Mouse (Mus musculus): ENCODE results near the gene Afg1l.

- TF ChIP-seq POLR2A (IDR thresholded peaks at IDR 0.05; ENCODE audit: insufficient read depth, low read depth, low read length) (no peak), CTCF (IDR thresholded peaks at IDR 0.05) (no peak), EP300 (IDR thresholded peaks at IDR 0.05; ENCODE audit: insufficient read depth, low read depth, low read length) (no peak)
Measured at GRCm38 (mm10) chr10:42523556-42524162, 45.3 kb upstream of the Afg1l start.

Data from heart, adult 2 months (tissue).